Mouse (Mus musculus): ENCODE measurements around the gene Stx1a. TPM values are rescaled to one million over a fixed set of nuclear protein-coding genes. Genes with fewer than 3 reads are reported as not detected.

Stx1a gene
- polyA plus RNA-seq (2015; fragmentation: Nextera tagmentation; extraction: Ambion mirVana) = 1.7 and 1.9 TPM in 2 replicates

DNA sequence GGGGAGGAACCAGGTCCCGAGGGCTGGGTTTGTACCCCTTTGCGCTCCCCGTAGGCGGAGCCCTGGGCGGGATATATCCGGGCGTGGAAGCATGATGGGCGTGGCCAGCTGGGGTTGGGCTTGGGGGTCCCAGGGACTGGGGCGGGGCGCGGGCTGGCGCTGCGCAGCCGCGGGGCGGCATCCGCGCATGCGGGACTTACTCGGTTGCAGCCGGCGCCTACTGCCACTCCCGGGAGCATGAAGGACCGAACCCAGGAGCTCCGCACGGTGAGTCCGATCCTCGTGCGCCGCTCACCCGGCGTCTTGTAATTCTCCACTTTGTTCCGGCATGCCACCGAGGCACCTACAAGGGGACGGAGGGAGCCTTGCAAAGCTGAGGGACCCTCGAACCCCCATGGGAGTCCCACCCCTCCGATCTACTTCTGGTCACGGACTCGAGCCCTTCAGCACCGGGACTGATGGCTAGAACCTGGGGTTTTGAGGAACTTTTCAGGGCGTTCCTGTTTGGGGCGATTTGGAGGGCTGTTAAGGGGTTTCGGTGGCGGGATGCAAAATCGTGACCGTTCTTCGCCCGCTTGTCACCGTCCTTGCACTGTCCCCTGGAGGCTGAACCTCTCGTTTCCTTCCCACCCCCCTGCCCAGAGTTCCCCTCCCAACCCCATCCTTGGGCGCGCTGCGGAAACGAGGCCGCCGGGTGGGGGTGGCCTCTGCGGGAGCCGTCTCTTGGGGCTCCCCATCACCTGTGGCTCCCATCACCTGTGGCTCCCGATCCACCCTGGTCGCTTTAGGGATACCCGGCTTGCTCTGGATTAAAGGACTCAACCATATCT is at the start of gene Stx1a:
Stx1a (plus strand) TSS at position 139 of the 830 bp plus-strand sequence.

DNA sequence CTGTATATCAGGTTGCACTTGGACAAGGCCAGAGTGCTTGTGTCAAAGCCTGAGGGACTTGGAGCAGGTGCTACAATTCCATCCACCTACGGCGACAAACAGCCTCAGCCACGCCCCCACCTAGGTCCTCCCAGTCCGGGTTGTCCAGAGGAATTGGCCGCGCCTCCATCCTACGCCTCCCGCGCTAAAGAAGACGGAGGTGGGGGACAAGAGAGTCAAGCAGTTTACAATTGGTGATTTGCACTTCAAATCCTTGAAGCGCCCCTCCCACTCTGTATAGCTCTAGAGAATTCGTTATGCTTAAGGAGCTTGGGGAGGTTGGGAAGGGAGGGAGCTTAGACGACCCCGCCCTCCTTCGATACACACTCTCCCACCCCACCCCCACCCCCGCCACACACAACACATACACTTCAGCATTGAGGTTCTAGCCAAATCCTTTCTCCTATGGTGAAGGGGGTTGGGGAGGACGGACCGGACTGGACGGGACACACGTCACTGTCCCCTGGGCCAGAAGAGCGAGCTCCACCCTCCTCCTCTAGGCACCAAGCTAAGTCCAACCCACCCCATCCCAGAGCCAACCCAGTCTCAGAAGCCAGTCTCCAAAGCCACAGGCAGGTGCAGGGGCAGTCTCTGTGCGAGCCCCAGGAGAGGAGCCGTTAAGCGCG is 37.5 kb upstream of the Stx1a start, which contains the start of gene Cldn3:
Cldn3 (plus strand) TSS at position 582 of the 665 bp plus-strand sequence.

DNA sequence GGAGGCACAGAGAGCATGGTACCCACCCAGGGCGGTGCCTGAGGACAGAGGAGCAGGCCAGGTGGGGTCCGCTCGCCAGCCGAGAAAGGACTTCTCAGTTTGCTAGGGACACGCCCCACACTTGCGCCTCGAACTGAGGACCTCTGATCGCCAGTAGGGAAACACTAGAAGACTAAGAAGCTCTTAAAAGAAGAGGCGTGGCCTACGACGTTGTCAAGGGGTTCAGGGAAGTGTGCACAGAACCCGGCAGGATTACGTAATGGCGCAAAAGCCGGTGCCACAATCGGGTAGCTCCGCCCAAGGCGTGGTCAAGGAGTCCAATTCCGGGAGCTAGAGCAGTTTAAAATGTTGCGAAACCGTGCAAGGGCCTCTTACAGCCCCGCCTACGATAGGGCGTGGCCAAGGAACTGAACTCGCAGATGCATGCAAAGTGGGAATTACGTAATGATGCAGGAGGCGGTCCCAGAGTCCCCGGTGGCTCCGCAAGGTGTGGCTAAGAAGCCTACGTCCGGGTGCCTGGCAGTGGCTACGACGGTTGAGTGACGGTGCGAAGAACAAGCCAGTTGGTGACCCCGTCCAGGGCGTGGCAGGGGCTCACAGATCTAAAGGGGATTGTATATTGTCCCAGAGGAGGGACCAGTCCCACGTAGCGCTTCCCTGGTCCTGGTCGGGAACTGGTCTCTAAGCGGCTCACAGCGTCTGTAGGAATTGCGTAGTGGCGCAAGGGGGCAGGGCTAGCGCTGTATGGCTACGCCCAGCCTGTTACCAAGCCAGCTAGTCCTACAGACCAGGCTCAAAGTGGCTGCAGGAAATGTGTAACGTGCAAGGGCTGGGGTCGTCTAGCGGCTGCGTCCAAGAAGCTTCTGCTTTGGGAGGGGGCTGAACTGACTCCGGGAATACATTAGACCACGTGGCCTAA is 14.4 kb upstream of the Stx1a start, which contains the start of gene Abhd11:
Abhd11 (plus strand) TSS at position 482 of the 919 bp plus-strand sequence.

DNA sequence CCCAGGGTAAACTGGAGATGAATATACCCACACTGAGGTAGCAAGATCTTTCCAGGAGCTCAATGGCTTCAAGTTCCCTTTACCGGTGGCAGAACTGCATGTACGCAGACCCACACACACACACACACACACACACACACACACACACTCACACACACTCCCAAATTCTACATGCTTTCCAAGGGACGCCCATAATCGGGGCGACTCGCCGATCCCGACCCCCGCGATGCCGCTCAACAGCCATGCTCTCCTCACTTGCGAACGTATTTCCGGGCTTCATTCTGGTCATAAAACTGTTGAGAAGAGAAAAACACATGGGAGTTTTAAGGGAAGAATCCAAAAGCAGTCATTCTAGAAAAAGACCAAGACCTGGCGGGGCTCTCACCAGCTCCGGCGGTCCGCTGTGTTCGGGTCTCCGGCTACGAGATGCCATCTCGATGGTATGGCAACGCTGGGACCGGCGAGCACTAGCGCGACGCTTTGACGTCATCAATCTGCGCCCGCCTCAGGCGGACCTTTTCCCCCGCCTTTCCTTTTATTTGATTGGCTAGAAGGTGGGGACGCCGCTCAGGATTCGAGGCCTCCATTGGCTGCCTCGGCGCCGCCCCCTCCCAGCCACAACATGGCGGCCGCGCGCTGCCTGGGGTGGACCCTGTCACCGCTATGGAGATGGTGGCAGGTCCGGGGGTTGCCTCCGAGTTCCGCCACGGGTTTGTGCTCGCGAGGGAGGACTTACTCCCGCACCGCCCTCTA is 40.5 kb downstream of the Stx1a start, which contains the start of gene Dnajc30:
Dnajc30 (plus strand) TSS at position 574 of the 753 bp plus-strand sequence.

DNA sequence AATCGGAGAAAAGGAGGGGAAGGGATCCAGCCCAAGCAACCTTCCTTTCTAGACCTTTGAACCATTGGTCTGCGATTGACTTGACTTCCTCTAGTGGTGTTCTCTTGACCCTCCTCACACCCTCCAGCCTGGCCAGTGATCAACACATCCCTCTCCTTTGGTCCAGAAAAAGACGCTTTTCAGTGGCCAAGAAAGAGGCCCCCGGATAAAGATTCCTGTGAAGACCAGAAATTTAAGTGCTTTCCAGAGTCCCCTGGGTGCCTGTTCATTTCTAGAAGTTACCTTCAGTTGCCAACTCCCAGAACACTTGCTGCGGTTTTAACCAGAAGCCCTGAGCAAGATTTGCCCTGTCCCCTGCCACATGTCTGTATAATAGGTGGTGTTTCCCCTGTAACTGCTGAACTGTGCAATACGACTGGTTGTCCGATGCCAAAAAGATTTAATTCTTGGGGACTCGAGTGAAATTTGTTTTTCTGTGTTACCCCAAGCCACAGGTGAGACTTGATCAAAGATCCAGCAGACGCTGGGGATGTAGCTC is 41.7 kb downstream of the Stx1a start, which contains the start of gene Bud23:
Bud23 (minus strand) TSS at position 51 of the 538 bp plus-strand sequence.

DNA sequence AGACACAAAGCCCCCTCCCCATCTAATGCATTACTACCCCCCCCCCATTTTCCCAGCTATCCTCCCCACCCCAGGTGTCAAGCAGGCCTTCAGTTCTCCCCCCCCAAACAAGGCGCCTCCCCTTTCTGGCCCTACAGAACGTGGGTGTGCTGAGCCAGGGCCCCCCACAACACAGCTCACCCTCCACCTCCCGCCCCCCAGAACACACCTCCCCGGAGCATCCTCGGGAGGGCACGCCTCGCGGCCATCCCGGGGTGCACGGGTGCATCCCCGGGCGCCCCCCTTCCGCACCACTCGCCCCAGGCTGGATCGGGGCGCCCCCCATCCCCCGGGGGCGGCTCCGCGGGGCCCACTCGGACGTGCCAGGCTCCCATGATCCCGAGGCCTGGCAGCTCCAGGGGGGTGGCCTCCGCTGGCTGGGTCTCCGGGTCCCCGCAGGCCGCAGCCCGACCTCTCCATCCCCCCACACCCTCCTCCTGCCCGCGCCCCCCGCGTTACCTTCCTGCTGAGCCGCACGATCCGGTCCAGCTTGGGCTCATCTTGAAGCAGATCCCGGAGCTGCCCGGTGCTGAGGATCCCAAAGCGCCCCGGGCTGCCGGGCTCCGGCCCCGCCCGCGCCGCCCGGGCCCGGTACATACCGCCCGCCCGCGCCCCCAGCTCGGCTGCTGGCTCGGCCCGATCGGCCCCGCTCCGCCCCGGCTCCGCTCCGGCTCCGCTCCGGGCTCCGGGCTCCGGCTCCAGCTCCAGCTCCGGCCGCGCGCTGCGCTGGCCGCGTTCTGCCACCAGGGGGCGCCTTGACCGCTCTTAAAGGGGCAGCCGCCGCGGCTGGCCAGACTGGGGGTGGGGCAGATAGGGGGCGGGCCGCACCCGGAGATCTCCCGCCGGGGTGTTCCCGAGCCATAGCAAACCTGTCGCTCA is 54.5 kb downstream of the Stx1a start, which contains the start of gene Vps37d:
Vps37d (minus strand) TSS at position 703 of the 918 bp plus-strand sequence.

DNA sequence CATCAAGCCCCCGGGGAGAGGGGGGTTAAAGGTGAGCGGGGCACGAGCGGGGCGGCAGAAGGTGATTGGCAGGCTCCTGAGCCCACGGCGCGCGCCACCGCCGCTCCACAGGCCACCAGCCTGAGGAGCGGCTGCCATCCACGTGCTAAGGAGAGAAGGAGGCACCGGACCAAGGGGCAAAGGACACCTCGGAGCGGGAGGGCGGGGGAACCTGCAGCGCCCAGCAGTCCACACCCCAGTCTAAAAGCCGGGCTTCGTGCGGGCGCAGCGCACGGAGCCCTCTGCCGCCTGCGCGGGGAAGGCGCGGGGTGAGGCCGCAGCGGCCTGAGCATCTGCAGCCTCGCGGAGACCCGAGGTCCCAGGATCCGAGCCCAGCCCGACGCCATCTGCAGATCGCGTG is 66.4 kb downstream of the Stx1a start, which contains the start of gene Mlxipl:
Mlxipl (plus strand) TSS at position 238 of the 400 bp plus-strand sequence.

Other genes with a start within 250 kb of the Stx1a start
- not detected in 2 replicates for gene Tmem270, start 116.7 kb upstream of the Stx1a start, polyA plus RNA-seq (2015; fragmentation: Nextera tagmentation; extraction: Ambion mirVana)
- gene Cldn13, start 108.0 kb upstream of the Stx1a start, polyA plus RNA-seq (2015; fragmentation: Nextera tagmentation; extraction: Ambion mirVana) = not detected in 2 replicates
- gene Mettl27, start 91.1 kb upstream of the Stx1a start, polyA plus RNA-seq (2015; fragmentation: Nextera tagmentation; extraction: Ambion mirVana) = 9.7 and 10.3 TPM in 2 replicates
- 0.10 and 0.84 TPM in 2 replicates for gene Cldn4, start 76.5 kb upstream of the Stx1a start, polyA plus RNA-seq (2015; fragmentation: Nextera tagmentation; extraction: Ambion mirVana)
- 0.38 TPM in 1 of 2 replicates, not detected in the other for gene Cldn3, start 37.3 kb upstream of the Stx1a start, polyA plus RNA-seq (2015; fragmentation: Nextera tagmentation; extraction: Ambion mirVana)
- 64.2 and 64.4 TPM in 2 replicates for gene Abhd11, start 14.3 kb upstream of the Stx1a start, polyA plus RNA-seq (2015; fragmentation: Nextera tagmentation; extraction: Ambion mirVana)
- gene Dnajc30, start 40.7 kb downstream of the Stx1a start, polyA plus RNA-seq (2015; fragmentation: Nextera tagmentation; extraction: Ambion mirVana) = 34.0 and 34.2 TPM in 2 replicates
- gene Bud23, start 41.5 kb downstream of the Stx1a start, polyA plus RNA-seq (2015; fragmentation: Nextera tagmentation; extraction: Ambion mirVana) = 38.2 and 48.1 TPM in 2 replicates
- gene Vps37d, start 54.8 kb downstream of the Stx1a start, polyA plus RNA-seq (2015; fragmentation: Nextera tagmentation; extraction: Ambion mirVana) = 2.1 and 2.6 TPM in 2 replicates
- 9.6 and 9.8 TPM in 2 replicates for gene Mlxipl, start 66.4 kb downstream of the Stx1a start, polyA plus RNA-seq (2015; fragmentation: Nextera tagmentation; extraction: Ambion mirVana)
- 12.9 and 16.9 TPM in 2 replicates for gene Tbl2, start 126.2 kb downstream of the Stx1a start, polyA plus RNA-seq (2015; fragmentation: Nextera tagmentation; extraction: Ambion mirVana)
- gene Bcl7b, start 144.8 kb downstream of the Stx1a start, polyA plus RNA-seq (2015; fragmentation: Nextera tagmentation; extraction: Ambion mirVana) = 37.1 and 39.5 TPM in 2 replicates
- gene Baz1b, start 163.8 kb downstream of the Stx1a start, polyA plus RNA-seq (2015; fragmentation: Nextera tagmentation; extraction: Ambion mirVana) = 13.8 and 14.0 TPM in 2 replicates
- gene Fzd9, start 227.7 kb downstream of the Stx1a start, polyA plus RNA-seq (2015; fragmentation: Nextera tagmentation; extraction: Ambion mirVana) = 24.7 and 25.4 TPM in 2 replicates